Mouse (Mus musculus) NIH3T3 (cell line): ENCODE results near the gene Lexm.

Experiments
- DNase-seq: peaks from one replicate; pipeline ENCODE4 v3.0.0-alpha.2; 2012; ENCODE audit warnings: low read depth

The Lexm gene

GRCm38 (mm10) chr4:106541491-106541890 is 75.5 kb downstream of the Lexm start:
- no peak for DNase-seq
